Mouse (Mus musculus) liver, embryonic 14.5 days (tissue): Measurements from ENCODE around the gene Vamp2. TPM values are rescaled to one million over a fixed set of nuclear protein-coding genes. Genes with fewer than 3 reads are reported as not detected.
A peak's percentile ranks its signal among the peaks of the same experiment; 100 is the strongest.

ENCODE experiments used
- ATAC-seq: fragments of 200-750 bp; cut with Nextera tagmentation; 2 replicates; pipeline ENCODE4 v1.8.0; 2017; ENCODE audit warnings: moderate number of reproducible peaks, mild to moderate bottlenecking, moderate library complexity; ENCODE audit not compliant: insufficient read depth
- DNase-seq, 3 experiments: peaks; one replicate each; pipeline ENCODE4 v3.0.0-alpha.2; 2012 to 2013; ENCODE audit warnings: low read depth in 3 of 3, low spot score in 3 of 3
- H3K27ac ChIP-seq: fragments of 300-500 bp; sonication (generic); 2 replicates; pipeline ENCODE4 v1.5.1; 2014; ENCODE audit warnings: moderate library complexity, mild to moderate bottlenecking, control low read depth, inconsistent platforms
- H3K27me3 ChIP-seq: fragments of 300-500 bp; sonication (generic); 2 replicates; pipeline ENCODE4 v1.6.1; 2014; ENCODE audit warnings: mild to moderate bottlenecking, low read length, moderate library complexity; ENCODE audit not compliant: control insufficient read depth, insufficient read depth
- H3K36me3 ChIP-seq: fragments of 300-500 bp; sonication (generic); replicated peaks from 2 replicates; pipeline ENCODE4 v1.6.1; 2014; ENCODE audit warnings: low read depth; ENCODE audit not compliant: control insufficient read depth, insufficient read depth
- H3K4me1 ChIP-seq, 2 experiments: fragments of 200-500 bp in 1 of 2; fragments of 300-500 bp in 1 of 2; sonication (generic) in 1 of 2; replicated peaks; 2 replicates each; pipeline ENCODE4 v1.6.1; 2012 to 2014; ENCODE audit warnings: antibody characterized with exemption in 1 of 2, inconsistent platforms in 1 of 2, low read length in 1 of 2; ENCODE audit not compliant: control insufficient read depth in 2 of 2, insufficient read depth in 2 of 2
- H3K4me2 ChIP-seq: fragments of 300-500 bp; sonication (generic); 2 replicates; pipeline ENCODE4 v1.6.1; 2014; ENCODE audit warnings: low read depth, mild to moderate bottlenecking, control low read depth, moderate library complexity
- H3K4me3 ChIP-seq, 2 experiments: fragments of 200-500 bp in 1 of 2; fragments of 300-500 bp in 1 of 2; sonication (generic) in 1 of 2; 2 replicates each; pipeline ENCODE4 v1.5.1; 2012 to 2014; ENCODE audit warnings: low read depth in 2 of 2, low read length in 2 of 2, mild to moderate bottlenecking in 2 of 2, control low read depth in 1 of 2, inconsistent platforms in 1 of 2, moderate library complexity in 1 of 2; ENCODE audit not compliant: insufficient read depth in 1 of 2
- H3K9ac ChIP-seq: fragments of 300-500 bp; sonication (generic); replicated peaks from 2 replicates; pipeline ENCODE4 v1.6.1; 2014; ENCODE audit warnings: mild to moderate bottlenecking, control low read depth, moderate library complexity
- H3K9me3 ChIP-seq: fragments of 300-500 bp; sonication (generic); 2 replicates; pipeline ENCODE4 v1.6.1; 2016; ENCODE audit warnings: low read length, mixed read lengths; ENCODE audit not compliant: control insufficient read depth
- CTCF ChIP-seq: IDR thresholded peaks from 2 replicates; pipeline ENCODE4 v1.5.1; 2016; ENCODE audit warnings: antibody characterized with exemption, low read depth, control low read depth
- EP300 ChIP-seq: IDR thresholded peaks from 2 replicates; pipeline ENCODE4 v1.6.1; 2016; ENCODE audit warnings: antibody characterized with exemption, low read depth
- WGBS: fragments of 180-500 bp; shearing (Covaris S2); extraction: QIAGEN DNeasy Blood & Tissue Kit; methylation state at CpG from one replicate; pipeline ENCODE4 v1.1.7; 2014; ENCODE audit not compliant: insufficient replicate concordance; 5-methylcytosine and 5-hydroxymethylcytosine counted together
- polyA plus RNA-seq, 2 experiments: library from polyadenylated mRNA; depleted of rRNA in 1 of 2; stranded (reverse) in 1 of 2; unstranded in 1 of 2; fragments of >200 nt; fragmentation: Nextera tagmentation in 1 of 2; extraction: Ambion mirVana in 1 of 2; gene quantifications; 2 replicates each; pipeline versions ENCODE4 v1.2.1 to v1.2.3; 2012 to 2014

Vamp2 gene
- polyA plus RNA-seq, 2 experiments = 11.4 to 23.1 TPM

DNA sequence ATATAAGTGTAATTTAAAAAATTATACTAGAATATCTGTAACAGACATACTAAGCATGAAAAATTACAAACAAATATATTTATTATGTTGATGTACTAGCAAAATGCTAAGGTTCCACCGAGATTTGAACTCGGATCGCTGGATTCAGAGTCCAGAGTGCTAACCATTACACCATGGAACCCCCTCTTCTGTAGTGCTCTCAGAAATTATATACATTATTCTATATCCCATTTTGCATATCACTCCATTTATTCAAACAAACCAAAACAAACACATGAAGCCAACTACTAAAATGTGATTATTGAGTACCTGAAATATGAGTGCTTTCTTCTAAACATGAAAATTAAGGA, 36.2 kb downstream of the Vamp2 start:
- H3K9ac ChIP-seq = no peak overlapping the region
- DNase-seq (peak; percentile 71 to 75 (median 72)), ATAC-seq (peak; percentile 69)
- WGBS = 2% methylated on average over 3 of the region's 3 CpGs
- no peaks in the 10 kb centered on the region for H3K36me3 ChIP-seq
- no peak overlapping the region for H3K27ac ChIP-seq
- TF ChIP-seq CTCF (no peak), EP300 (no peak)
- H3K27me3 ChIP-seq = peaks cover 38% of the 10 kb centered on the region
- H3K4me1 ChIP-seq = peaks cover 8 to 13% of the 10 kb centered on the region in 2 experiments
- H3K4me2 ChIP-seq = peak overlapping the region; percentile 96
- no peaks in the 10 kb centered on the region for H3K9me3 ChIP-seq
- no peak overlapping the region for H3K4me3 ChIP-seq

DNA sequence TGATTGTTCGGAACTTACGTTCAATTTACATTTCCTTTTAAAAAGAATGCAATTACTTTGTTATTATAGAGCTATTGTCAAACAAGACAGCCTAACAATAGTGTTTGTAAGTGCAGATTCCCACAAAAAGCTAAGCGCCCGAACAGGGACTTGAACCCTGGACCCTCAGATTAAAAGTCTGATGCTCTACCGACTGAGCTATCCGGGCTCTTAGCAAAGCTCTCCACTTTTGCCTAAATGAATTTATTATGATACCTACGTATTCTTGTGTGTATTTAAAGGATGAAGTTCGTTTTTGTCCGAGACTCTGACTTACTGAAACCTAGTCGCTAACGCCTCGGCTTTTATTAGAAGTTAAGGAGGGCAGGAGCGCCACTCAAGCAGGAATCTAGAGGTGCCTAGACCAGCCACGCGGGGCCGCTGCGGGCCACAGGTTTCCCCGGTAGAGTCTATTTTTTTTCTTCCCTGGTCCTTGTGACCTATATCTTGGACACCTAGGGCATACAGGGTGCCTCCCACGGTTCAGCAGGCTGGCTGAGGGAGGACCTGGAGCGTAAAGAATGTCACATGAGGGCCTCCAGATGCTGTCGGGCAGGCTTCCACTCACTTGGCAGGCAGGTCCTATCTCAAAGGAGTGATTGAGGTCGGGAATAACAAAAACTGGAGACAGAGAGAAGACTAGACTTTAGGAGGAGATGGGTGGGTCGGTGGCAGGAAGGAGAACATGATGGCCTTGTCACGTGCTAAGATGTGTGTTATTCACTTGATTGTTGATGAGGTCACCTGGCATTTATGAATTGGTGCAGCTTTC, 37.0 kb downstream of the Vamp2 start:
- DNase-seq (peak; percentile 75 to 81 (median 76)), ATAC-seq (peak; percentile 60)
- H3K9me3 ChIP-seq = no peaks in the 10 kb centered on the region
- H3K4me1 ChIP-seq = peaks cover 8 to 13% of the 10 kb centered on the region in 2 experiments
- peaks cover 30% of the 10 kb centered on the region for H3K27me3 ChIP-seq
- under 1% methylated on average over 24 of the region's 24 CpGs for WGBS
- no peaks in the 10 kb centered on the region for H3K36me3 ChIP-seq
- no peak overlapping the region; the same call in 1 of the 2 replicates for H3K27ac ChIP-seq
- TF ChIP-seq CTCF (peak; percentile 63), EP300 (peak; percentile 18; the same call in 1 of the 2 replicates)
- H3K4me3 ChIP-seq = peak overlapping the region; percentile 73 to 88
- H3K4me2 ChIP-seq = peak overlapping the region; percentile 97
- H3K9ac ChIP-seq = peak overlapping the region; percentile 56

GRCm38 (mm10) chr11:69125852-69125918, 37.4 kb downstream of the Vamp2 start, which contains the start of gene Aloxe3:
Gene Aloxe3 (plus strand): TSS chr11:69125896.
- 1% methylated on average over 3 of the region's 3 CpGs for WGBS
- H3K27ac ChIP-seq = no peak within 1 kb of the TSS; the same call in 1 of the 2 replicates

DNA sequence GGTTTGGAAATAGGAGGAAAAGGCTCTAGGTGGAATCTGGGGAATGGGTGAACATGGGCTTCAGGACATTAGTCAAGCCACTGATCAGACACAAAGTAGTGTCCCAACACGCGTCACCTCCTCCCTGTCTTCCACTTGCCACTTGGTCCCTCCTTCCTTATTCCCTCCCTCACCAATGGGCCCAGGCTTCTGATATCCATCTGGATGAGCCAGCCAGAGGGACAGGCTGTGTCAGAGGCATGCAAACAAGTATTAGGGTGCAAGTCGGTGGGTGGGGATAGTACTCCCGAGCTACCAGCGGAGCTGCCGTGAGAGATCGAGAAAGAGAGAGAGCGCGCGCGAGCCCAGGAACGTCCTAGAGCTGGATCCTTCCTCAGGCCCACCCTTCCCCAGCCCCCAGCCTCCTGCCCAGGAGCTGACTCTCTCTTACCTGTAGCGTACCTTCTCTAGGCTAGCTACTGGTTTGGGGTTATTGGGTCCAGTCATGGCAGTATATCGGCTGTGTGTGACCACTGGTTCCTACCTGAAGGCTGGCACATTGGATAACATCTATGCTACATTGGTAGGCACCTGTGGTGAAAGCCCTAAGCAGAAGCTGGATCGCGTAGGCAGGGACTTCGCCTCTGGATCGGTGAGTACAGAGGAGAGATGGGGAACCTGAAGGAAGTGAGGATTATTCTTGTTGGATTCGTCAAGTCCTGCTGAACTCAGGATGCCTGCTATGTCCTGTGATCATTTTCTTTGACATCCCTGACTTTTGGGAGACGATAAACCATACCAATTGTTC, 37.8 kb downstream of the Vamp2 start:
- no peak for ATAC-seq
- Histone ChIP-seq H3K27ac (no peak overlapping the region), H3K9me3 (no peaks in the 10 kb centered on the region), H3K9ac (peak overlapping the region; percentile 56), H3K36me3 (no peaks in the 10 kb centered on the region), H3K4me1 (peaks cover 8 to 13% of the 10 kb centered on the region in 2 experiments), H3K4me3 (peak overlapping the region; percentile 73 to 88), H3K27me3 (peaks cover 21% of the 10 kb centered on the region), H3K4me2 (peak overlapping the region; percentile 97)
- TF ChIP-seq CTCF (no peak), EP300 (no peak)
- WGBS = 12% methylated on average over 20 of the region's 20 CpGs
- no peak for DNase-seq

More at GRCm38 (mm10) chr11:69125852-69125918, 37.4 kb downstream of the Vamp2 start, which contains the start of gene Aloxe3:
- ATAC-seq = no peak
- TF ChIP-seq EP300 = no peak
- TF ChIP-seq CTCF = no peak
- Histone ChIP-seq H3K9me3 (no peaks in the 10 kb centered on the region), H3K4me3 (peak within 1 kb of the TSS; percentile 73 to 88), H3K36me3 (no peaks in the 10 kb centered on the region), H3K4me1 (peaks cover 8 to 13% of the 10 kb centered on the region in 2 experiments), H3K9ac (peak within 1 kb of the TSS; percentile 56), H3K4me2 (peak within 1 kb of the TSS; percentile 97), H3K27me3 (peaks cover 25% of the 10 kb centered on the region)
- DNase-seq = no peak

GRCm38 (mm10) chr11:69126706-69127095, 38.4 kb downstream of the Vamp2 start:
- Histone ChIP-seq H3K4me2 (peak overlapping the region; percentile 97), H3K4me1 (peaks cover 8 to 13% of the 10 kb centered on the region in 2 experiments), H3K27me3 (peaks cover 15% of the 10 kb centered on the region), H3K9me3 (no peaks in the 10 kb centered on the region), H3K4me3 (peak overlapping the region in 1 of 2 experiments; percentile 73; a peak in 2 of 4 replicates), H3K9ac (no peak overlapping the region; the same call in 1 of the 2 replicates), H3K27ac (no peak overlapping the region), H3K36me3 (no peaks in the 10 kb centered on the region)
- WGBS = 44% methylated on average over 2 of the region's 2 CpGs
- no peak for DNase-seq
- no peak for TF ChIP-seq EP300
- TF ChIP-seq CTCF = no peak
- no peak for ATAC-seq
